Mouse (Mus musculus) kidney, embryonic 16.5 days (tissue): ENCODE measurements around the gene Scpep1. TPM values are rescaled to one million over a fixed set of nuclear protein-coding genes. Genes with fewer than 3 reads are reported as not detected.
"Not testable (repeated sequence)": the region's sequence is repeated elsewhere in the genome, so short reads cannot be mapped to it uniquely, and the experiment has no call there.

Source experiments
- ATAC-seq: fragments of 200-750 bp; cut with Nextera tagmentation; 2 replicates; pipeline ENCODE4 v1.8.0; 2017; ENCODE audit warnings: moderate TSS enrichment; ENCODE audit not compliant: low FRiP score, low TSS enrichment
- H3K27ac ChIP-seq: fragments of 300-500 bp; sonication (generic); 2 replicates; pipeline ENCODE4 v1.5.1; 2014; ENCODE audit warnings: low read length
- H3K27me3 ChIP-seq: fragments of 300-500 bp; sonication (generic); 2 replicates; pipeline ENCODE4 v1.6.1; 2014; ENCODE audit warnings: low read length, control low read depth, mixed read lengths; ENCODE audit not compliant: insufficient read depth
- H3K36me3 ChIP-seq: fragments of 300-500 bp; sonication (generic); 2 replicates; pipeline ENCODE4 v1.6.1; 2014; ENCODE audit warnings: low read length, control low read depth, mixed read lengths; ENCODE audit not compliant: insufficient read depth
- H3K4me1 ChIP-seq: fragments of 300-500 bp; sonication (generic); 2 replicates; pipeline ENCODE4 v1.6.1; 2014; ENCODE audit warnings: low read length, control low read depth, mixed read lengths; ENCODE audit not compliant: insufficient read depth
- H3K4me2 ChIP-seq: fragments of 300-500 bp; sonication (generic); replicated peaks from 2 replicates; pipeline ENCODE4 v1.6.1; 2014; ENCODE audit warnings: low read depth, low read length
- H3K4me3 ChIP-seq: fragments of 300-500 bp; sonication (generic); 2 replicates; pipeline ENCODE4 v1.5.1; 2014; ENCODE audit warnings: mild to moderate bottlenecking, low read length
- H3K9ac ChIP-seq: fragments of 300-500 bp; sonication (generic); replicated peaks from 2 replicates; pipeline ENCODE4 v1.6.1; 2014; ENCODE audit warnings: low read length
- H3K9me3 ChIP-seq: fragments of 300-500 bp; sonication (generic); 2 replicates; pipeline ENCODE4 v1.6.1; 2016; ENCODE audit warnings: low read length, control low read depth
- WGBS: fragments of 180-500 bp; shearing (Covaris S2); extraction: QIAGEN DNeasy Blood & Tissue Kit; methylation state at CpG from one replicate; pipeline ENCODE4 v1.1.7; 2014; 5-methylcytosine and 5-hydroxymethylcytosine counted together
- polyA plus RNA-seq: library from polyadenylated mRNA; unstranded; fragments of >200 nt; fragmentation: Nextera tagmentation; extraction: Ambion mirVana; gene quantifications from 2 replicates; pipeline ENCODE4 v1.2.1, GENCODE M21; 2015

Gene Scpep1
- polyA plus RNA-seq, 1 experiment from 2014 or later, result 158 TPM

DNA sequence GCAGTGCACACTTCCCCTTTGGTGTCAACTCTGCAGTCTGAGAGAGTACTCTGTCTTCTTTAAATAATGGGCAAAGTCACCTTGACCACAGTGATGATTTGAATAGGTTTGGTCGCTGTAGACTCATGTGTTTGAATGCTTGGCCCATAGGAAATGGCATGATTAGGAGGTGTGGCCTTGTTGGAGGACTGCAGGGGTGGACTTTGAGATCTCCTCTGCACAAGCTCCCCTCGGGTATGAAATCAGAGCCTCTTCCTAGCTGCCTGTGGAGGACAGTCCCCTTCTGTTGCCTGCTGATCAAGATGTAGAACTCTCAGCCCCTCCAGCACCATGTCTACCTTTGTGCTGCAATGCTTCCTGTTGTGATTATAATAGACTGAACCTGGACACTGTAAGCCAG is 51.2 kb downstream of the Scpep1 start:
- H3K4me1 ChIP-seq, result no peaks in the 10 kb centered on the region
- no peaks in the 10 kb centered on the region for H3K9me3 ChIP-seq
- H3K4me3 ChIP-seq, result no peak overlapping the region
- no peak for ATAC-seq
- no peak overlapping the region for H3K9ac ChIP-seq
- H3K36me3 ChIP-seq, result no peaks in the 10 kb centered on the region
- no peak overlapping the region for H3K4me2 ChIP-seq
- 53% methylated on average over 2 of the region's 2 CpGs for WGBS
- H3K27ac ChIP-seq, result no peak overlapping the region
- H3K27me3 ChIP-seq, result no peaks in the 10 kb centered on the region

- H3K4me1 ChIP-seq, result peaks cover 2% of the 10 kb centered on the region
- H3K4me2 ChIP-seq, result no peak overlapping the region
- H3K4me3 ChIP-seq, result no peak overlapping the region
- H3K27me3 ChIP-seq, result no peaks in the 10 kb centered on the region
- no peaks in the 10 kb centered on the region for H3K9me3 ChIP-seq
- no peak overlapping the region for H3K27ac ChIP-seq
- WGBS, result 59% methylated on average over 6 of the region's 6 CpGs
- no peak overlapping the region for H3K9ac ChIP-seq
- H3K36me3 ChIP-seq, result no peaks in the 10 kb centered on the region
- no peak for ATAC-seq
These were observed 52.5 kb downstream of the Scpep1 start for GRCm38 (mm10) chr11:88902762-88903161.

DNA sequence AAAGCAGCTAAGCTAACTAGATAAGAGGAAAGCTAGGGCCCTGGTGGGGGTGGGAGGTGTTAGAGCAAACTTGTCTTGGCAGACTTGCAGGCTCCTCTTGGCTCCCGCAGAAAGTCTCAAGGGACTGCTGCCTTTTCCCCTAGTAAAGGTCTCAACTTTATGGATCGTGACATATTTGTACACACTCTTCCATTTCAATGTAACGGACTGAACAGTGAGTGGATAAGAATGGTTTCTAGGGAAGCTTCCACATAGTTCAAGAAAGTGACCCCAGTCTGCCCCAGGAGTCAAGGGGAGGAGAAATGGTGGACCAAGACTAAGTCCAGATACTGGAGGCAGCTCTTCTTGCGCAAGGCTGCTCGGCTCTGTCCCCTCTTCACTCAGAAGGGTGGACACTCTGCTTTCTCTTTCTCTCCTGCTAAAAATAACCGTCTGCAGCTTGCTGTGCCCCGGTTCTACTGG is 53.9 kb downstream of the Scpep1 start:
- H3K4me2 ChIP-seq, result no peak overlapping the region
- peaks cover 9% of the 10 kb centered on the region for H3K4me1 ChIP-seq
- ATAC-seq, result peak; percentile 63; the same call in 1 of the 2 replicates
- no peak overlapping the region for H3K4me3 ChIP-seq
- H3K9me3 ChIP-seq, result no peaks in the 10 kb centered on the region
- no peak overlapping the region for H3K9ac ChIP-seq
- no peaks in the 10 kb centered on the region for H3K36me3 ChIP-seq
- 48% methylated on average over 7 of the region's 7 CpGs for WGBS
- no peaks in the 10 kb centered on the region for H3K27me3 ChIP-seq
- H3K27ac ChIP-seq, result peak overlapping the region; percentile 8; the same call in 1 of the 2 replicates

DNA sequence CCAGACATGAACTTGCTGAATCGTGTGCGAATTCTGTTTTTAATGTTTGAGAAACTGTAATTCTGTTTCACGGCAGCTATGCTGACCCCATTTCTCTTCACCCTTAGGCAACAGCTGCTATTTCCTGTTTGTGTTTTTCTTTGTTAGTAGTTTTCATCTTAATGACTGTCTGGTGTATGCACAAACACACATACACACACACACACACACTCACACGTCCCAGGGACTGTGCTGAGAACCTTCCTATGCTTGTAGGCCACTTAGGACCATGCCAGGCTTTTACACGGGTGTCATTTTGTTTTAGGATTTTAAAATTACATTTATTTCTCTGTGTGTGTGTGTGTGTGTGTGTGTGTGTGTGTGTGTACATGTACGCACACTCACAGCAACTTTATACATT is 55.7 kb downstream of the Scpep1 start:
- no peaks in the 10 kb centered on the region for H3K27me3 ChIP-seq
- WGBS, result 85% methylated on average over 6 of the region's 6 CpGs
- H3K4me1 ChIP-seq, result peaks cover 9% of the 10 kb centered on the region
- H3K9me3 ChIP-seq, result no peaks in the 10 kb centered on the region
- no peak overlapping the region for H3K4me2 ChIP-seq
- no peak overlapping the region for H3K27ac ChIP-seq
- H3K36me3 ChIP-seq, result no peaks in the 10 kb centered on the region
- H3K4me3 ChIP-seq, result no peak overlapping the region
- no peak for ATAC-seq
- no peak overlapping the region for H3K9ac ChIP-seq

- Histone ChIP-seq H3K4me2 (no peak overlapping the region), H3K27me3 (no peaks in the 10 kb centered on the region), H3K4me1 (peaks cover 9% of the 10 kb centered on the region), H3K9ac (no peak overlapping the region), H3K36me3 (no peaks in the 10 kb centered on the region), H3K27ac (no peak overlapping the region), H3K9me3 (no peaks in the 10 kb centered on the region), H3K4me3 (no peak overlapping the region)
- no peak for ATAC-seq
- 81% methylated on average over 4 of the region's 4 CpGs for WGBS
These were observed 56.9 kb downstream of the Scpep1 start for GRCm38 (mm10) chr11:88898380-88898763.

DNA sequence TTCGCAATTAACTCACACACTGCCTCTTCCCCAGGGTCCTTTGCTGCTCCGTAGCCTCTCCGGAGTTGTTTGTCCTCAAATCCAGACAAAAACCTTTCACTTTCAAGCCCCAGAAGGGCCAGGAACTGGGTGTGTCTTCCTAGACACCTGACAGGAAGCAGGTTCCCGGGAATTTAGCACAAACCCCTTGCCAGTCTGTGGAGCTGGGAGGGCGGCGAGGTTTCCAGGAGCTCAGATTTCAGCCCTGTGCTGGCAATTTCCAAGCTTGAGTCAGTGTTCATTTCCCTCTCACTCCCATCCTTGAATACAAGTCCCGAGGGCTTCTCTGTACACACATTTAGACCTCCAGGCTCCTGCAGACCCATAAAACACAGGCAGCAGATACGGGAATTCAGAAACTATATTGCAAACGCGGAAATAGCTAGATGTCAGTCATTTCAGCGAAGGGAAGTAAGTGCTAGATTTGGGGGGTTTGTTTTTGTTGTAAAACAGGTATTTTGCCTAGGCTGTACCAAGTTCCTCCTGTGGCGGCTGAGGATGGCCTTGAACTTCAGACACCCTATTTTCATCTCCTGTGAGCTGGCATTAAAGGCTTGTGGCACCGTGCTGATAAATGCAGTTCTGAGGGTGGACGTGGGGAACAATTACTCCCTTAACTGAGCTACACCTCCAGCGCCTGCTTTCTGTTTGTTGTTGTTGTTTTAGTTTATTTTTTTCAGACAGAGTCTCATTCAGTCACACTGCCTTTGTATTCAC is 57.5 kb downstream of the Scpep1 start:
- 31% methylated on average over 15 of the region's 15 CpGs for whole genome bisulfite sequencing
- H3K36me3 ChIP-seq, result no peaks in the 10 kb centered on the region
- no peaks in the 10 kb centered on the region for H3K9me3 ChIP-seq
- H3K4me1 ChIP-seq, result peaks cover 9% of the 10 kb centered on the region
- 0 out of 2 replicates have a peak, but pooled peaks have one; percentile 23 for ATAC-seq
- H3K27ac ChIP-seq, result 0 out of 2 replicates have a peak overlapping the region, but pooled peaks have one; percentile 16
- H3K27me3 ChIP-seq, result no peaks in the 10 kb centered on the region
- peak overlapping the region; percentile 58; the same call in 1 of the 2 replicates for H3K9ac ChIP-seq
- peak overlapping the region; percentile 21; the same call in 1 of the 2 replicates for H3K4me3 ChIP-seq
- H3K4me2 ChIP-seq, result peak overlapping the region; percentile 36

DNA sequence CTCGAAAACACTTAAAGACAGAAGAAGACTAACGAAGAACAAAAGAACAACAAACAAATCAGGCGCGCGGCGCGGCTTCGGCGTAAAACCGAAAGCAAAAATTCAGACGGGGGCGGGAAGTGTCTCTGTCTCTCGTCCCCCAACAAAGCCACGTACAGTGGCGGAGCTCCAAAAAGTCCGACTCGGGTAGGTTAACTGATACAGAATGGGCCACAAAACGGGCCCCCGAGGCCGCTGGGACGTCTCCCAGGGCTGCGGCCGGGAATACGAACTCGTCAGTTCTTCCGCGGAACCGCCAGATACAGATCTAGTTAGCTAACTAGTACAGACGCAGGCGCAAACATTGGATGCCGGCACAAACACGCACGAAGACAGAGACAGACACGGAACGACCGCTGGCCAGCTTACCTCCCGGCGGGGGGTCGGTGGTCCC is 59.4 kb downstream of the Scpep1 start:
- not testable (repeated sequence) for H3K4me1 ChIP-seq, ATAC-seq

GRCm38 (mm10) chr11:88895235-88895634 is 60.0 kb downstream of the Scpep1 start:
- ATAC-seq, H3K27me3 ChIP-seq, H3K4me1 ChIP-seq, H3K9me3 ChIP-seq, H3K36me3 ChIP-seq, H3K4me3 ChIP-seq, H3K27ac ChIP-seq, H3K9ac ChIP-seq: not testable (repeated sequence)
- WGBS, result 38% methylated on average over 13 of the region's 20 CpGs
- H3K4me2 ChIP-seq, result peak overlapping the region; percentile 34; the same call in 1 of the 2 replicates

More for the DNA sequence above, 59.4 kb downstream of the Scpep1 start:
- not testable (repeated sequence) for H3K27me3 ChIP-seq, H3K27ac ChIP-seq, H3K36me3 ChIP-seq, H3K9me3 ChIP-seq, H3K9ac ChIP-seq
- peak overlapping the region; percentile 21; the same call in 1 of the 2 replicates for H3K4me2 ChIP-seq
- WGBS, result 21% methylated on average over 18 of the region's 39 CpGs
- H3K4me3 ChIP-seq, result peak overlapping the region; percentile 39

- not testable (repeated sequence) for H3K4me3 ChIP-seq, ATAC-seq, H3K9me3 ChIP-seq, H3K9ac ChIP-seq, H3K27ac ChIP-seq, H3K4me2 ChIP-seq, H3K27me3 ChIP-seq, H3K36me3 ChIP-seq, H3K4me1 ChIP-seq
- 92% methylated on average over 10 of the region's 14 CpGs for WGBS
These were observed 61.0 kb downstream of the Scpep1 start for GRCm38 (mm10) chr11:88894279-88894678.

- not testable (repeated sequence) for H3K4me2 ChIP-seq
- WGBS, result 93% methylated on average over 2 of the region's 8 CpGs
These were observed 61.8 kb downstream of the Scpep1 start for GRCm38 (mm10) chr11:88893501-88893900.

More at GRCm38 (mm10) chr11:88893501-88893900, 61.8 kb downstream of the Scpep1 start:
- H3K9ac ChIP-seq, ATAC-seq, H3K4me1 ChIP-seq, H3K27me3 ChIP-seq, H3K27ac ChIP-seq, H3K36me3 ChIP-seq, H3K4me3 ChIP-seq, H3K9me3 ChIP-seq: not testable (repeated sequence)
